Mouse (Mus musculus): ENCODE measurements around the gene Klhl22.
A peak's percentile ranks its signal among the peaks of the same experiment; 100 is the strongest.
"Not testable (repeated sequence)": the region's sequence is repeated elsewhere in the genome, so short reads cannot be mapped to it uniquely, and the experiment has no call there.

The Klhl22 gene

DNA sequence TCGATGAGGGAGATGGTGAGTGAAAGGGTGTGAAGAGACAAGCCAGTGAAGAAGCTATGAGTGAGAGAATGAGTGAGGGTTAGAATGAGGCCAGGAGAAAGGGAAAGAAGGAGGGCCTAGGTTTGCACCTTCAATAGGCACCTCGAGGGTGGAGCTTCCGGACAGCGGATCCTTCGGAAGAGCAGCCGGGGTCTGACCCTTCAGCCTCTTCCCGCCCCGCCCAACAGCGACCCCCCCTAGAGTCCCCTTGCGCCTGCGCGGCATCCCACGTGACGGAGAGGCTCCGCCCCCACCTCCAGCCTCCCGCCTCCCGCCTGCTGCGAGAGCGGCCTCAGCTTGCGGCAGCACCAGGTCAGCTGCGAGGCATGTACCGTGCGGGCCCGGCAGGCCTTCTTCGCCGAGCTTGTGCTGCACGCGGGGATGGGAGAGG is at the start of gene Klhl22:
Gene Klhl22 (plus strand): TSS at position 275 of the 430 bp plus-strand sequence.
- DNase-seq (ENCODE audit: low spot score in 2 of 2): peak; percentile 76 to 88

DNA sequence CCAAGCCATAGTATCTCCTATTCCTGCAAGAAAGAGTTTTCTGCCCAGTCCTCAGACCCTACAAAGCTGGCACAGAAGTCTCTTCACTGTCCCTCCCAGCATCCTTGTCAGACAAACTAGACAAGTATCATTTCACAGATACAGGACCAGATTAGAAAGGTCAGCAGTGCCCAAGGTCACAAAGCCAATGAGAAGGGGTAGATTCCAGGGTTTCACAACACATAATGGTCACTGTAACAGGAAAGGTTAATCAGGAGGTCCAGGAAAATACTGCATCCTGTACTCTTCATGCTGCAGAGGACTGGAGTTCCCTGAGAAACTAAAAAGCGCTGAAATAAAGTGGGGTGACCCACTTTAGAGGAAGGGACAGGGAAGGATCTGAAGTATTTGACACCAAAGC is 41.6 kb upstream of the Klhl22 start:
- DNase-seq (ENCODE audit: low spot score in 2 of 2): no peak

DNA sequence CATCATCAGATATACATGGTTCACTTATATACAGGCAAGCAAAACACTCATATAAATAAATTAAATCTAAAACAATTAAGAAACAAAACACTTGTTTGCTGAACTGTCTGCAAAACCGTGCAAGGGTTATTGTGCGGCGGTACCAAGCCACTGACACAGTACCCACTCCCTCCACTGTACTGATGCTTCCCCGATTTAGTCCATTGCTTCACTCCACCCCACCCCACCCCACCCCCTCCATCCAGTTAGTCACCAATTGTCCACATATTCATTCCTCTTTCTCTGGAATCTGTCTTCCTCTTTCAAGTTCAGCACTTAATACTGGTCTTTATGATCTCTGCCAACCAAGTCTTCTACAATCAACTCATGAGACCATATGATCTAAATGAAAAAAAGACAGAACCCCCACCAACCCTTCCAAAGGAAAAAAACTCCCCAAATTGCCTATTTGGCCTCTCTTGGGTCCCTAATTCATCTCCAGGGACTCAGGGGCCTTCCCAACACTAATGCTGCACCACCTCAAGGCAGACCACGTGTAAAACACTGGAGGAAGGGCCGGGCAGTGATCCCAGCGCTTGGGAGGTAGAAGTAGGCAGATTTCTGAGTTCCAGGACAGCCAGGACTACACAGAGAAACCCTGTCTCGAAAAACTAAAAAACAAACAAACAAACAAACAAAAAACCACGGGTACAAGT is 38.2 kb upstream of the Klhl22 start:
- no peak for DNase-seq (ENCODE audit: low spot score in 2 of 2)

DNA sequence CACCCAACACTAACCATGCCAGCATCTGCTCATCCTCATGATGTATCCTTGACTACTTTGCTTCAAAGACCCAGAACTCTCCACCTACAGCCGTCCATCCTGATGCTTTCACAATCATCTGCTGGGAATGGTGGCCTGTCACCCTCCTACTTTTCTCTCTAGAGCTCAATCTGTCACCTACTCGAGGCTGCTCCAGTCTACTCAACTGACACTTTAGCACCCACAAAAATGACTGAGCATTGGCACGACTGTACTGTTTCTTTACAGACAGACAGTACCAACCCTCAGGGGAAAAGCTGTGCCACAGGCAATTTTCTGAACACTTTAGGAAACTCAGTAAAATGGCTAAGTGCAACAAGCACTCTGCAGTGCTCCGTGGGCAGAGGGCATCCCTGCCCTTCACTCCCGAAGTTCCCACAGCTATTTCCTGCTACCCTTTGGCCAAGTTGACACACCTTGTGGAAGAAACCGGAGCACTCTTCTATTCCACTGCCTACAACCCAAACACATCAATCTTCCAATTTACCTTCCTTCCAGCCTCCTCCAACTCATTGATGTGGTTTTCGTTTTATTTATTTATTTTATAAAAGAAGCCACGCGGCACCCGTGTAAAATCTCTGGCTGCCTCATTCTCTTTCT is 37.5 kb upstream of the Klhl22 start:
- peak in 1 of 2 experiments; percentile 18 for DNase-seq (ENCODE audit: low spot score in 2 of 2)

DNA sequence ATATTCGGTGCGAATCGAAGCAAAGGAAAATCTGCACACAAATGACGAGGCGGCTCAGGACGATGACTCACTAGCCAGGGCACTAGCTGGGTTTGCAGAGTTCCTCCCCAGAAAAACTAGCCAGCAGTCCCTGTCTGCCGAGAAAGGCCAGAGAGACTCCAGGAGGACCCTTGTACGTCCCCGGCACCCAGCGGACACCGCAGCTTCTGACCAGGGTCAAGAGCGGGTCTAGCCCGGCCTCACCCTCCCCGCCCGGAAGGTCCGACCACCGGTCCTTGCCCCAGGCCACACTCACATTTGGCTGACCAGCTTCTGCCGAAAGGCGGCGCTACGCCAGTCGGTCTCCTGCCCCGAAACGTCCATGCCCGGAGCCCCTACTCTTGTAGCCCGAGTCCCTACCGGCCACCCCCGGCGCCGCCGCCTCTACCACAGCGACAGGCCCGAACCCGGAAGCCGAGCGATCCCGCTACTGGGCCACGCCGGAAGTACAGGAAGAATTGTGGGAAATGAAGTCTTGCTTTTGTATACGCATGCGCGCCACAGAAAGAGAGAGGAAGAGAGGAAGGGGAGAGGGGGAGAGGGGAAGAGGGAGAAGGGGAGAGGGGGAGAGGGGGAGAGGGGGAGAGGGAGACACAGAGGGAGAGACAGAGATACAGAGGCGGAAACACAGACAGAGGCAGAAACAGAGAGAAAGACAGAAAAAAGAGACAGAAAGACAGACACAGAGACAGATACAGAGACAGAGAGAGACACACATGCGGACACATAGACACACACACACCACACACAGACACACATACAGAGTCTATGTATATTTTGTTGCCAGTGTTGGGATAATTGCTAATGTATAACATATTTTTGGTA is 36.7 kb upstream of the Klhl22 start:
- DNase-seq (ENCODE audit: low spot score in 2 of 2): peak; percentile 86 to 92

DNA sequence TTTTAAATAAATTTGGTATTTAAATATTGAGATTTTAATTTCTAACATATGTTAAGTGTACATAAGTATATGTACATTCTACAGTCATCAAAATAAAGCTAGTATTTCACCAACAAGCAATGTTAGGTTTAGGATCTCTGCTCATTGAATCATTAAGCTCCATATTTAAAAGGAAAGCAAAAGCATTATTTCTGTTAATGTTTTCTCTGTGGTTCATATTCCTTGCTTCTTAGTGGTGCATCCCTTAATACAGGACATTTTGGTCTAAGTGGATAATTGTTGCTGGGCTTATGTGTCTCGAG is 36.1 kb upstream of the Klhl22 start:
- DNase-seq (ENCODE audit: low spot score in 2 of 2): no peak

DNA sequence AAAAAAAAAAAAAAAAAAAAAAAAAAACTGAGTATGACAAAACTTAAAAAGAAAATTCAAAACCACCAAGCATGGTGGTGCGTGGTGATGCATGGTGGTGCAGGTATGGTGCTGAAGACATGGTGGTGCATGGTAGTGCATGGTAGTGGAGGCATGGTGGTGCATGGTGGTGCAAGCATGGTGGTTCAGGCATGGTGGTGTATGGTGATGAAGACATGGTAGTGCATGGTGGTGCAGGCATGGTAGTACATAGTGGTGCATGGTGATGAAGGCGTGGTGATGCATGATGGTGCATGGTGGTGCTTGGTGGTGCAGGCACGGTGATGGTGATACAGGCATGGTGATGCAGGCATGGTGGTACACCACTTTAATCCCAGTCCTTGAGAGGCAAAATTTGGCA is 35.0 kb upstream of the Klhl22 start:
- no peak for DNase-seq (ENCODE audit: low spot score in 2 of 2)

DNA sequence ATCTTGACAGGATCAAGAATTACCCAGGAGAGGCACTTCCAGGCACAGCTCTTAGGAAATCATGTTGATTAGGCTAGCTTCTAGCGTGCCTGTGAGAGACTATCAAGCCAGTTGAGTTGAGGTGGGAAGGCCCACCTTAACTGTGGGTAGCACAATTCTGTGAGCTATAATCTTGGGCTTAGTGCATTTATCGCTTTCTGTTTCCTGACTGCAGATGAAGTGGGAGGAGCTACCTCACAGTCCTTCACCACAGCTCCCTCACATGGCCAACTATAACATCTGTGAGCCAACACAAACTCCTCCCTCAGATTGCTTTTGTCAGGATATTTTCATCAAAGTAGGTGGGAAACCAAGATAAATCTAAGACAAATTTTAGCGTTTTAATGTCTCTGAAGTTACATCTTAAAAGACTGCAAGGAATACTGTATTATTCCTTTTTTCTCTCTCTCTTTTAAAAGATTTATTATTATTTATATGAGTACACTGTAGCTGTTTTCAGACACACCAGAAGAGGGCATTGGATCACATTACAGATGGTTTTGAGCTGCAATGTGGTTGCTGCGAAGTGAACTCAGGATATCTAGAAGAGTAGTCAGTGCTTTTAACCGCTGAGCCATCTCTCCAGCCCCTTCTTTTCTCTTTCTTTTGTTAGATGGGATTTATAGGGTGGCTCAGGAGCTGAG is 32.1 kb upstream of the Klhl22 start:
- DNase-seq (ENCODE audit: low spot score in 2 of 2): peak; percentile 27 to 68

DNA sequence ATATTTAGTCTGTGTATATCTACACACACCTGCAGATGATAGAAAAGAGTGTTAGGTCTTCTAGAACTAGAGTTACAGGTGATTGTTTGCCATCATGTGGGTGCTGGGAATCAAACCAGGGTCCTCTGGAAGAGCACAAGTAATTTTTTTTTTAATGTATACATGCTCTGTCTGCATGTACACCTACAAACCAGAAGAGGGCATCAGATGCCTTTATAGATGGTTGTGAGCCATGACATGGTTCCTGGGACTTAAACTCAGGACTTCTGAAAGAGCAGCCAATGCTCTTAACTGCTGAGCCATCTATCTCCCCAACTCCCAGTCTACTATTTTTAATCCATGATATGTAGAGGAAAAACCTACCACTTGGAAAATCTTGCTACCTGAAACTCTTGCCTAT is 29.4 kb upstream of the Klhl22 start:
- DNase-seq (ENCODE audit: low spot score in 2 of 2): no peak

DNA sequence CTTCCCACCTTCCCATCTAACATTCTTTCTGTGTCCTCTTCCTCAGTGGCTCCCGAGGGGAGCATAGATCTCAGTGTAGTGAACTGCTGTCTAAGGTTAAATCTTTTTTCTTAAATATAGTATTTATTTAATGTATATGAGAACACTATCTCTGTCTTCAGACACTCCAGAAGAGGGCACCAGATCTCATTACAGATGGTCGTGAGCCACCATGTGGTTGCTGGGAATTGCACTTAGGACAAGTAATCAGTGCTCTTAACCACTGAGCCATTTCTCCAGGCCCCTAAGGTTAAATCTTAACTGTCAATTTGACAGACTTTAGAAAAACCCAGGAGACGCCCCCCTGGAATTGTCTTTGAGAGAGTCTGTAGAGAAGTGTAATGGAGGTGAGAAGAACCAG is 27.4 kb upstream of the Klhl22 start:
- no peak for DNase-seq (ENCODE audit: low spot score in 2 of 2)

DNA sequence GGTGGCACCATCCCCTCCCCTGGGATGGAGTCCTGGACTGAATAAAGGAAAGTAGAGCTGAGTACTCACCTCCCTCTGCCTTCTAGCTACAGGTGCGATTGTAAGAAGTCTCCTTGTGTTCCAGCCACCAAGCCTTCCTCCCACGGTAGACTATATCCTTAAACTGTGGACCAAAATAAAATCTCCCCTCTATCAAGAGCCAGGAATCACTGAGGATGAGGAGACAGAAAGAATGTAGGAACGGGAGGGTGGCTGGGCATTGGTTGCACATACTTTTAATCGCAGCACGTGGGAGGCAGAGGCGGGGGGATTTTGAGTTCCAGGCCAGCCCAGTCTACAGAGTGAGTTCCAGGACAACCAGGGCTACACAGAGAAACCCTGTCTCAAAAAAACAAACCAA is 27.0 kb upstream of the Klhl22 start:
- DNase-seq (ENCODE audit: low spot score in 2 of 2): no peak

DNA sequence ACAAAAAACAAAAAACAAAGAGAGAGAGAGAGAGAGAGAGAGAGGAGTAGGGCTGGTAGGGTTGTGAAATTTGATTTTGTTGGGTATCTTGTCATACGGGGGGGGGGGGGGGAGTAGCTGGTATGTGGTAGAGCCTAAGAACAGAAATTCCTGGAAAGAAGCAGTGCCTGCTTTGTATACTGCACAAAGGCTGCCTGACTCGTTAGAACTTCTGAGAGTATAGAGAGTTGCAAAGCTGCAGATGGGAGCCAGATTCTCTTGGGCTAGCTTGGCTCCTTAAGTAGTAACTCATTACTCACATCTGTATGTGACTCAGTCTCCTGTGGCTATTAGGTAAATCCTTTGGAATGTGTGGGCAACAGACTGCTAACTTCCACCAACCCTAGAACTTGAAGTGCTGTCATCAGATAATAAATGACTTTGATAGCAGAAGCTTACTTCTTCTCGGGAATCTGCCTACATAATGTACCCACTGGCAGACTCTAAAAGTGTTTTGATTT is 26.5 kb upstream of the Klhl22 start, which contains the start of gene Med15:
Gene Med15 (minus strand): TSS at position 51 of the 500 bp plus-strand sequence.
- DNase-seq (ENCODE audit: low spot score in 2 of 2): no peak

DNA sequence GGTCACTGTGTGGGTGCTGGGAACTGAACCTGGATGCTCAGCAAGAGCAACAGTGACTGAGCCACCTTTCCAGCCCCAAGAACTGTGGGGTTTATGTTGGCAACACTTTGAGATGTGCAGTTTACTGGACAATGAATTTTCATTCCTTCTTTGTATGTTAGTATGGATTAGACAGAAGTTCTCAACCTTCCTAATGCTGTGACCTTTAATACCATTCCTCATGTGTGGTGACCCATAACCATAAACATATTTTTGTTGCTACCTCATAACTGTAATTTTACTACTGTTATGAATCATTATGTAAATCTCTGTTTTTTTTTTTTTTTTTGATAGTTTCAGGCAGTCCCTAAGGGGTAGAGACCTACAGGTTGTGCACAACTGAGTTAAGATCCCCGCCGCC is 25.8 kb upstream of the Klhl22 start:
- DNase-seq (ENCODE audit: low spot score in 2 of 2): no peak

DNA sequence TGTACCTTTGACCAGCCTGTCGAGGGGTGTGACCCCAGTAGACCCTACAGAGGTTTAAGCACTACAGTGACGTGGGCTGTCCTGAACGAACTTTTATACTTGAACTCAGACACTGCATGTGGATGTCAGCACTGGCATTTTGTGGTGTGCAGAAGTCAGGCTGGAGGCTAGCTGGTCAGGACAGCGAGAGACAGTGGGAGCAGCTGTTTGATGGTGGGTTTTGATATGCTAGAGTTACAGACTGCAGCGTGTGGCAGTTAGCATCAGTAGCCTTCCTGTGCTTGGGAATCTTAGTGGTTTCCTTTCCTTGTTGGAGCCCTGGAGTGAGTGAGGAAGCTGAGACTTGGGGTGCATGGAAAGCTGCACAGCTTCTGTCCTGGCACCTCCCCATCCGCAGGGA is 24.5 kb upstream of the Klhl22 start:
- DNase-seq (ENCODE audit: low spot score in 2 of 2): not testable (repeated sequence)

DNA sequence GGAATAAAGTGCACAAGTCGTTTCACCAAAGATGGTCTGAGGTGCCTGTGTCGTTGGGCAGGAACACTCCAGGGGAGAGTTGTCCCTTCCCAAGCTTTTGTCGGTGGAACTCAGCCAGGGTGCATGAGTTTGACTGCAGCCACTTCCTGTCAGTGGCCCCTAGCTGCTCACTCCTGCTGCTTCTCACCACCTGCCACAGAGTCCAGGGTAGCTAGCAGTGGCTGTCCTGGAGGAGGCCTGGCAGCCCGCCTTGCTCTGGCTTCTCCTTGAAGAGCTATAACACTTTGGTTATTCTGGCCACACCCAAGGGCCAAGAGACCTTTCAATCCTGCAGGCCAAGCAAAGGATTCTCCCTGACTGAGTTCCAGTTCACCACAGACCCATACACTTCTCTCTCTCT is 23.3 kb upstream of the Klhl22 start:
- no peak for DNase-seq (ENCODE audit: low spot score in 2 of 2)

DNA sequence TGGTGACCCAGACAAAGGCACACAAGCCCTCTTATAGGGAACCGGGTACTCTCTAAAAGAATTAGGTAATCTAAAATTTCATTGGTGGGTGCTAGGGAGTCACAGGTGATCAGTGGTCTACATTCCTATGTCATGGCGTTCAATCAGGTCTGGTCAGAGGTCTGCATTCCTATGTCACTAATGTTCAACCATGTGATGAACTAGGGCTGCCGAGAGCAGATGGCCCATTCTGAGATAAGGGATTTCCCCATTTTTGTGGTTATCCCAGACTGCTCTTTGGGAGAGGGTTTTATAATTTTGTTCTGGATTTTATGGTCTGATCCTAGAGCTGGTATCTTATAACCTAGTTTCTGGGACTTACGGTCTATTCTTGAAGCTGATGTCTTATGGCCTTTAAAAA is 19.3 kb upstream of the Klhl22 start:
- DNase-seq (ENCODE audit: low spot score in 2 of 2): no peak

DNA sequence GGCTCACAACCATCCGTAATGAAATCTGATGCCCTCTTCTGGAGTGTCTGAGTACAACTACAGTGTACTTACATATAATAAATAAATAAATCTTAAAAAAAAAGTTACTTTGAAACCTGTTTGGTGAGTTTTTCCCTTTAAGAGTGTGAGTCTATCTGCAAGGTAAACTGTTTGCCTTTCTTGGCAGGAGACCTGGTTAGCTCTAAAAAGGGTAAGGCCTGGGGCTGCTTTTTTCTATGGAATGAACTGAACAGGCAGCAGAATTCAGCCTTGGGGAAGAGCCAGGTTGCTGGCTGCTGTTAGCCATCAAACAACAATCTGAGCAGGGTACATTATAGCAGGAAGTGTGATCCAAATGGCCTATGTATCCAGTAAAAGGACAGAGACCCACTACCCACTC is 16.6 kb upstream of the Klhl22 start:
- DNase-seq (ENCODE audit: low spot score in 2 of 2): no peak

DNA sequence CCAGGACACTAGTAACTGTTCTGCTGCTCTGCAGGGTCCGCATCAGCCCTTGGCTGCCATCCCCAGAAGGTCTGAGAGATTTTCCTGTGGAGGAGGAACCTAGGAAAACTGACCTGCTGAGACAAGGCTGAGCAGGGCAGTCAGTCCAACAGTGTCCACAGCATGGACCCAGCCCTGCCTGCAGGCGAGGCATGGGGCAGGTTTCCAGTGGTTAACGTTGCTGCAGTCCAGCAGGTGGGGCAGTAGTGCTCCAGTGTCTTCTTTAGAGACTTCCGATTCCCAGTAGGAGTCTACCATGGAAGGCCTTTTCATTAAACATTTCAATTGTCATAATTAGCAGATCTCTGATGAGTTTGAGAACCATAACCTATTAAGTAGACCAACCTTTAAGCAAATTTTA is 16.1 kb upstream of the Klhl22 start:
- DNase-seq (ENCODE audit: low spot score in 2 of 2): no peak

DNA sequence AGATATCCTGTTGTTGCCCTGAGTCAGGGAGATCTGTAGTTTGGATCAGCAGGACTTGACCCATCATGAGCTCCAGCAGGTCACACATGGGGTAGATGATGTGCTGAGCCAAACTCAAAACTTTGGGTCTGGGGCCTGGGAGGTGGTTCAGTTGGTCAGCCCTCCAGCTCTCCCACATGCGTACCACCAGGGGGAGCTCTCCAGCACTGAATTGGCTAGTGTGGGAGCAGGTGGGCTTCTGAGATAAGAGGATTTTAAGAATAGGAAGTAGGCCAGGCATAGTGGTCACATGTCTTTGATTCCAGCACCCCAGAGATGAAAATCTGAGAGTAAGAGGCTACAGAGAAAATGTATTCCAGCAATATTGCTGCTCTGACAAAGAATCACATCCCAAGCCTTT is 14.9 kb upstream of the Klhl22 start:
- DNase-seq (ENCODE audit: low spot score in 2 of 2): peak in 1 of 2 experiments; percentile 61

DNA sequence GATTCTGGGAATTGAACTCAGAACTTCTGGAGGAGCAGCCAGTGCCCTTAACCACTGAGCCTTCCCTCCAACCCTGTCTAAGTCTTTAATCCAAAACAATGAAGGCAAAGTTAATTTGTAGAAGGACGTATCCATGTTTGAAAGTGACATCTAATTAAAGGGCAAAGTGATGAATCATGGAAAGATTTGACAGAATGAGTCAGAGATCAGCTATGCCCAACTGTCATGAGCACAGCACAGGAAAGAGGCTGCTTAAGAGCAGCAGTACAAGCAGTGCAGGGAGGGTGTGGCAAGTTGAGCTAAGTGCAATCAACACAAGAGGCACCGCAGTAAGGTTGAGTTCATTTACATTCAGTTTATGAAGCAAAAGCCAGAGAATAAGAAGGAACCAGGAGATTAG is 14.4 kb upstream of the Klhl22 start:
- no peak for DNase-seq (ENCODE audit: low spot score in 2 of 2)

DNA sequence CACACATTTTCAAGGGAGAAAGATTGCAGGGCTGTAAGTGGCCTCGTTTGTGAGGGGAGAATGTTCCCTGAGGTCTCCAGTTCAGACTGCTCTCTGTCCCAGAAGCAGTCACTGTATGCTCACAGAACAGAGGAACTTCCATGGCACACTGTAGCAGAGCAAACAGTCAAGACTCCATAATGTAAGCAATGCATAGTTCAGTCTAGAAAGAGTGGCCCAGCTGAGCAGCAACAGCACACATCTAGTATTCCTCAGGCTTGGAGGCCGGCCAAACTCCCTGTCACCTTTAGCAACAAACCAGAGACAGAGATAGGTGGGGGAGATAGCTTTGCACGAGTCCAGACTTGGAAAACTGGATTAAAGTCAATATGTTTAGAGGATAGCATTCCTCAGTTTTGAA is 6.4 kb upstream of the Klhl22 start:
- no peak for DNase-seq (ENCODE audit: low spot score in 2 of 2)

DNA sequence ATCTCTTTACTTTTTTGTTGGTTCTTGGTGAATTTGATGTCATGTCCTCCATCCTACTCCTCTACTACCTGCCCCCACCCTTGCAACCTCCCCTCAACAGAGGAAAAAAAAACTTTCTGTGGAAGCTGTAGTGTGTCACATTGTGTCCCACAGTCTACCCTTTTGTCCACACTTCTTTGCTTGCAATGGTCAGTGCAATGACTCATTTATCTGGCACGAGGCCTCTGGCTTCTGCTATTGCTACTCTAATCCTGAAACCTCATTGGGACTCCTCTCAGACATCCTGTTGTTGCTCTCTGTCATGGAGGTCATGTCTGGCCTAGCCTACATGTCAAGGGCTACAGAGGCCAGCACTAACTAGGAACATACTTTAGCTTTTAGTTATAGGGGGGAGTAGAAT is 5.7 kb upstream of the Klhl22 start:
- no peak for DNase-seq (ENCODE audit: low spot score in 2 of 2)

Measured in spleen, postnatal 10 days (tissue).